Mouse (Mus musculus) ES-E14 (cell line): ENCODE data around the gene Stim2.

Source experiments
- CHD2 ChIP-seq: IDR thresholded peaks from 2 replicates; pipeline ENCODE4 v1.6.1; 2014; ENCODE audit warnings: mild to moderate bottlenecking, low read depth, low read length, inconsistent platforms
- MAFK ChIP-seq: IDR thresholded peaks from 2 replicates; pipeline ENCODE4 v1.6.1; 2014; ENCODE audit warnings: mild to moderate bottlenecking, low read depth, low read length, inconsistent platforms; ENCODE audit not compliant: insufficient read depth
- ZC3H11A ChIP-seq: IDR thresholded peaks from 2 replicates; pipeline ENCODE4 v1.6.1; 2012; ENCODE audit warnings: low read depth, mild to moderate bottlenecking, inconsistent platforms, low read length, borderline replicate concordance

DNA sequence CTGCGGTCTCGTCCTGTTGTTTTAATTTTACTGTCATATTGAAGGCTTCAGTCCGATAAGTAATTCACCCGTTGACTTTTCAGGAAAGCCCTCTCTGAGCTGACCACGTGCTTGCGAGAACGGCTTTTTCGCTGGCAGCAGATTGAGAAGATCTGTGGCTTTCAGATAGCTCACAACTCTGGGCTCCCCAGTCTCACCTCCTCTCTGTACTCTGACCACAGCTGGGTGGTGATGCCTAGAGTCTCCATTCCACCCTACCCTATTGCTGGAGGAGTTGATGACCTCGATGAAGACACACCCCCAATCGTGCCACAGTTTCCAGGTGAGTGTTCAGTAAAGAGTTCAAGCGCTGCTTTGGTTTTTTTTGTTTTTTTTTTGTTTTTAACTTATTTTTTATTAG lies 112.5 kb downstream of the Stim2 start:
- no peak for TF ChIP-seq ZC3H11A
- TF ChIP-seq CHD2 = no peak
- no peak for TF ChIP-seq MAFK
